Mouse (Mus musculus) adrenal gland (tissue): ENCODE measurements around the gene Scn7a.

Experiments
- intact Hi-C: fragments of 180-260 bp; cut with DNase I; formaldehyde crosslinking; loops from one replicate; pipeline ENCODE4 v1.15.1; 2025
- long read RNA-seq, 2 experiments: library from polyadenylated mRNA; unstranded; transcript quantifications; one replicate each; pipeline ENCODE4 v2.0.0; 2020; ENCODE audit warnings: borderline replicate concordance in 1 of 2; ENCODE audit not compliant: insufficient replicate concordance in 1 of 2

Gene Scn7a
- long read RNA-seq, experiment 1, partial matches to known transcripts: 0 of 1 reads
- long read RNA-seq, experiment 1, other reads (novel, unspliced or antisense): 1 of 1 reads
- long read RNA-seq, experiment 2, partial matches to known transcripts: 1 of 2 reads
- long read RNA-seq, experiment 2, other reads (novel, unspliced or antisense): 1 of 2 reads

- intact Hi-C loops: no loop called here
Observed at GRCm38 (mm10) chr2:66784765-66785164, at the start of gene Scn7a. Gene Scn7a, minus strand, starts transcription at chr2:66784914.

GRCm38 (mm10) chr2:66827729-66828128 is 43.0 kb upstream of the Scn7a start:
- intact Hi-C loops: no loop called here

- intact Hi-C loops: no loop called here
Observed at GRCm38 (mm10) chr2:66819862-66820559, 35.3 kb upstream of the Scn7a start.

- intact Hi-C loops: loop anchor here (5.0 to 10.0 kb wide), 2 partner anchors 155 to 327 kb away; no protein-coding TSS in a partner anchor
Observed at GRCm38 (mm10) chr2:66799676-66800249, 15.0 kb upstream of the Scn7a start.

GRCm38 (mm10) chr2:66797493-66797892 is 12.8 kb upstream of the Scn7a start:
- intact Hi-C loops: loop anchor here (5.0 kb wide), 1 partner anchor 325 kb away; no protein-coding TSS in a partner anchor

GRCm38 (mm10) chr2:66791629-66792028 is 6.9 kb upstream of the Scn7a start:
- intact Hi-C loops: no loop called here

- intact Hi-C loops: no loop called here
Observed at GRCm38 (mm10) chr2:66780884-66781283, 3.8 kb downstream of the Scn7a start.

GRCm38 (mm10) chr2:66767980-66768379 is 16.7 kb downstream of the Scn7a start:
- intact Hi-C loops: no loop called here

GRCm38 (mm10) chr2:66765170-66765569 is 19.5 kb downstream of the Scn7a start:
- intact Hi-C loops: no loop called here

GRCm38 (mm10) chr2:66762905-66763304 is 21.8 kb downstream of the Scn7a start:
- intact Hi-C loops: no loop called here

- intact Hi-C loops: no loop called here
Observed at GRCm38 (mm10) chr2:66728002-66728401, 56.7 kb downstream of the Scn7a start.

- intact Hi-C loops: no loop called here
Observed at GRCm38 (mm10) chr2:66727585-66727974, 57.1 kb downstream of the Scn7a start.

GRCm38 (mm10) chr2:66726878-66727584 is 57.7 kb downstream of the Scn7a start:
- intact Hi-C loops: no loop called here

- intact Hi-C loops: no loop called here
Observed at GRCm38 (mm10) chr2:66712071-66712470, 72.6 kb downstream of the Scn7a start.

GRCm38 (mm10) chr2:66692300-66692699 is 92.4 kb downstream of the Scn7a start:
- intact Hi-C loops: no loop called here

- intact Hi-C loops: no loop called here
Observed at GRCm38 (mm10) chr2:66661988-66662387, 122.7 kb downstream of the Scn7a start.

- intact Hi-C loops: no loop called here
Observed at GRCm38 (mm10) chr2:66656430-66656829, 128.3 kb downstream of the Scn7a start.

- intact Hi-C loops: no loop called here
Observed at GRCm38 (mm10) chr2:66655431-66655830, 129.3 kb downstream of the Scn7a start.

GRCm38 (mm10) chr2:66644384-66644783 is 140.3 kb downstream of the Scn7a start:
- intact Hi-C loops: loop anchor here (1.0 to 10.0 kb wide), 2 partner anchors 160 to 171 kb away; no protein-coding TSS in a partner anchor

- intact Hi-C loops: no loop called here
Observed at GRCm38 (mm10) chr2:66634580-66635359, 149.9 kb downstream of the Scn7a start, which contains the start of gene Scn9a. Gene Scn9a, minus strand, starts transcription at chr2:66634962.

GRCm38 (mm10) chr2:66632728-66633127 is 152.0 kb downstream of the Scn7a start:
- intact Hi-C loops: no loop called here
